Mouse (Mus musculus) MEL (cell line): ENCODE results near the gene Lmod1.

Experiments
- CHD2 ChIP-seq: IDR thresholded peaks from 2 replicates; pipeline ENCODE4 v1.6.1; 2011; ENCODE audit warnings: low read length, improper control_type of control experiment
- CTCF ChIP-seq, 3 experiments: IDR thresholded peaks in 2 of 3; conservative IDR thresholded peaks in 1 of 3; 2 replicates each; pipeline ENCODE4 v1.5.1; 2011 to 2012; ENCODE audit warnings: low read length in 3 of 3, low read depth in 2 of 3, mild to moderate bottlenecking in 2 of 3, improper control_type of control experiment in 1 of 3, inconsistent platforms in 1 of 3, mixed read lengths in 1 of 3, moderate library complexity in 1 of 3; ENCODE audit not compliant: control insufficient read depth in 1 of 3, insufficient read depth in 1 of 3, poor library complexity in 1 of 3, severe bottlenecking in 1 of 3
- EP300 ChIP-seq, 2 experiments: IDR thresholded peaks; 2 replicates each; pipeline ENCODE4 v1.6.1; 2011; ENCODE audit warnings: improper control_type of control experiment in 2 of 2, low read length in 2 of 2, low read depth in 1 of 2, mild to moderate bottlenecking in 1 of 2
- GABPA ChIP-seq: IDR thresholded peaks from 2 replicates; pipeline ENCODE4 v1.6.1; 2012; ENCODE audit warnings: low read depth, mild to moderate bottlenecking, inconsistent platforms, low read length, improper control_type of control experiment, moderate library complexity
- GATA1 ChIP-seq: IDR thresholded peaks from 2 replicates; pipeline ENCODE4 v1.6.1; 2011; ENCODE audit warnings: low read depth, low read length, improper control_type of control experiment
- HCFC1 ChIP-seq: IDR thresholded peaks from 2 replicates; pipeline ENCODE4 v1.6.1; 2012; ENCODE audit warnings: low read depth, mild to moderate bottlenecking, inconsistent platforms, low read length, improper control_type of control experiment, moderate library complexity
- MAZ ChIP-seq: IDR thresholded peaks from 2 replicates; pipeline ENCODE4 v1.6.1; 2012; ENCODE audit warnings: low read depth, mild to moderate bottlenecking, inconsistent platforms, low read length, improper control_type of control experiment
- POLR2A ChIP-seq, 2 experiments: IDR thresholded peaks; 2 replicates each; pipeline ENCODE4 v1.6.1; 2011 to 2012; ENCODE audit warnings: low read length in 2 of 2, mild to moderate bottlenecking in 2 of 2, control low read depth in 1 of 2, improper control_type of control experiment in 1 of 2, low read depth in 1 of 2, moderate library complexity in 1 of 2; ENCODE audit not compliant: control insufficient read depth in 1 of 2, insufficient read depth in 1 of 2, poor library complexity in 1 of 2
- POLR2AphosphoS2 ChIP-seq: IDR thresholded peaks from 2 replicates; pipeline ENCODE4 v1.6.1; 2011; ENCODE audit warnings: low read length, improper control_type of control experiment
- RCOR1 ChIP-seq: IDR thresholded peaks from 2 replicates; pipeline ENCODE4 v1.6.1; 2012; ENCODE audit warnings: low read depth, mild to moderate bottlenecking, inconsistent platforms, low read length, improper control_type of control experiment
- USF1 ChIP-seq: IDR thresholded peaks from 2 replicates; pipeline ENCODE4 v1.6.1; 2014; ENCODE audit warnings: low read depth, mild to moderate bottlenecking, inconsistent platforms, low read length, improper control_type of control experiment, moderate library complexity
- ZNF384 ChIP-seq: IDR thresholded peaks from 2 replicates; pipeline ENCODE4 v1.6.1; 2012; ENCODE audit warnings: low read depth, mild to moderate bottlenecking, inconsistent platforms, low read length, improper control_type of control experiment

DNA sequence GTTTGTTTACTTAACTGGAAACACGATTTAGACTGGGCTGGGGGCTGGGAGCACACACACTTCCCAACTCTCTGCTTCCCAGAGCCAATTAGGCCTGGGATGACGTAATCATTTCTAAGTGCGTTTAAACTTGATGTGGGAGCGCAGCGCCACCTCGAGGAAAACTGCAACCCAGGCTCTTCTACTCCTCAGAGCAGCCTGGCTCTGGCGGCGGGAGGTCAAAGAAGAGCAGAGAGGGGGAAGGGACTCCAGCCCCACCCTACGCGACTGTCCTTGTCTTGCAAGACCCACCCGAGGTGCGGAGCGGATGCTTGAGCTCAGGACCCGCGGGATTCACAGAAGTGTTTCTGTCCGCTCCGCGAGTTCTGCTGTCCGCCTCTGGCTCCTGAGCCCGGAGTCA, 43.6 kb downstream of the Lmod1 start:
- TF ChIP-seq POLR2A (IDR thresholded peaks at IDR 0.05; ENCODE audit: control insufficient read depth in 1 of 2, insufficient read depth in 1 of 2, low read depth in 1 of 2, low read length in 2 of 2, poor library complexity in 1 of 2) = no peak
- no peak for TF ChIP-seq EP300 (IDR thresholded peaks at IDR 0.05; ENCODE audit: low read depth in 1 of 2, low read length in 2 of 2)
- peak; percentile 70 to 89 (median 88) for TF ChIP-seq CTCF (IDR thresholded peaks at IDR 0.05 in 2 of 3, conservative IDR thresholded peaks at IDR 0.05 in 1 of 3; ENCODE audit: control insufficient read depth in 1 of 3, insufficient read depth in 1 of 3, low read depth in 2 of 3, low read length in 3 of 3, poor library complexity in 1 of 3, severe bottlenecking in 1 of 3)
- TF ChIP-seq GATA1 = no peak
- TF ChIP-seq USF1 = no peak
- TF ChIP-seq GABPA = no peak
- TF ChIP-seq MAZ = 0 out of 2 replicates have a peak, but pooled peaks have one; percentile 26
- TF ChIP-seq HCFC1 = no peak
- no peak for TF ChIP-seq CHD2
- no peak for TF ChIP-seq ZNF384
- TF ChIP-seq RCOR1 = no peak
- no peak for TF ChIP-seq POLR2AphosphoS2
